Mouse (Mus musculus) thymus, postnatal 0 days (tissue): Measurements from ENCODE around the gene Defb5. TPM values are rescaled to one million over a fixed set of nuclear protein-coding genes. Genes with fewer than 3 reads are reported as not detected.
"Not testable (repeated sequence)": the region's sequence is repeated elsewhere in the genome, so short reads cannot be mapped to it uniquely, and the experiment has no call there.

ENCODE experiments used
- DNase-seq: peaks from one replicate; pipeline ENCODE4 v3.0.0-alpha.2; 2015; ENCODE audit warnings: low spot score
- polyA plus RNA-seq: library from polyadenylated mRNA; unstranded; fragments of >200 nt; fragmentation: Nextera tagmentation; extraction: Ambion mirVana; gene quantifications from 2 replicates; pipeline ENCODE4 v1.2.1, GENCODE M21; 2015

Defb5 gene
- not detected in 2 replicates for polyA plus RNA-seq

GRCm38 (mm10) chr8:19247280-19247679 lies at the start of gene Defb5:
TSS of gene Defb5 (plus strand) at chr8:19247580.
- no peak for DNase-seq

GRCm38 (mm10) chr8:19225161-19225560 lies 22.2 kb upstream of the Defb5 start, which contains the start of gene Defb6:
TSS of gene Defb6 (plus strand) at chr8:19225478.
- DNase-seq = no peak

- DNase-seq = no peak
Measured at GRCm38 (mm10) chr8:19238101-19238500, 9.3 kb upstream of the Defb5 start.

- no peak for DNase-seq
Measured at GRCm38 (mm10) chr8:19239616-19240015, 7.8 kb upstream of the Defb5 start, which contains the start of gene Defb46. TSS of gene Defb46 (plus strand) at chr8:19239916.

GRCm38 (mm10) chr8:19258136-19258535 lies 10.8 kb downstream of the Defb5 start:
- DNase-seq = no peak

- no peak for DNase-seq
Measured at GRCm38 (mm10) chr8:19259667-19260066, 12.3 kb downstream of the Defb5 start.

GRCm38 (mm10) chr8:19293060-19293459 lies 45.7 kb downstream of the Defb5 start, which contains the start of gene Defb3:
TSS of gene Defb3 (plus strand) at chr8:19293360.
- DNase-seq = not testable (repeated sequence)

- not testable (repeated sequence) for DNase-seq
Measured at GRCm38 (mm10) chr8:19298361-19298760, 51.0 kb downstream of the Defb5 start.

Other genes starting within 250 kb of the Defb5 start
- gene Defb38, start 221.0 kb upstream of the Defb5 start, polyA plus RNA-seq = not detected in 2 replicates
- gene Defb39, start 182.8 kb upstream of the Defb5 start, polyA plus RNA-seq = not detected in 2 replicates
- gene Defb12, start 132.7 kb upstream of the Defb5 start, polyA plus RNA-seq = not detected in 2 replicates
- gene Defb34, start 123.8 kb upstream of the Defb5 start, polyA plus RNA-seq = not detected in 2 replicates
- not detected in 2 replicates for gene Gm45826, start 106.8 kb upstream of the Defb5 start, polyA plus RNA-seq
- gene Defb14, start 53.2 kb upstream of the Defb5 start, polyA plus RNA-seq = not detected in 2 replicates
- not detected in 2 replicates for gene Defb4, start 48.9 kb upstream of the Defb5 start, polyA plus RNA-seq
- 3.7 and 4.6 TPM in 2 replicates for gene Defb6, start 22.1 kb upstream of the Defb5 start, polyA plus RNA-seq
- gene Defb46, start 7.7 kb upstream of the Defb5 start, polyA plus RNA-seq = not detected in 2 replicates
- gene Defb3, start 45.8 kb downstream of the Defb5 start, polyA plus RNA-seq = 0.64 and 1.9 TPM in 2 replicates
- not detected in 2 replicates for gene Defb8, start 200.0 kb downstream of the Defb5 start, polyA plus RNA-seq
- not detected in 2 replicates for gene Defb7, start 247.5 kb downstream of the Defb5 start, polyA plus RNA-seq